Mouse (Mus musculus) heart, postnatal 4 days (tissue): ENCODE data around the gene Tfip11. TPM values are rescaled to one million over a fixed set of nuclear protein-coding genes. Genes with fewer than 3 reads are reported as not detected.

Experiments
- DNase-seq: peaks from one replicate; pipeline ENCODE4 v3.0.0; 2021
- total RNA-seq, 2 experiments: library from RNA; stranded (reverse); gene quantifications; 2 replicates each; pipeline ENCODE4 v1.2.3; 2021

The Tfip11 gene
- total RNA-seq, 2 experiments from 2014 or later = 20.3 to 20.5 TPM

DNA sequence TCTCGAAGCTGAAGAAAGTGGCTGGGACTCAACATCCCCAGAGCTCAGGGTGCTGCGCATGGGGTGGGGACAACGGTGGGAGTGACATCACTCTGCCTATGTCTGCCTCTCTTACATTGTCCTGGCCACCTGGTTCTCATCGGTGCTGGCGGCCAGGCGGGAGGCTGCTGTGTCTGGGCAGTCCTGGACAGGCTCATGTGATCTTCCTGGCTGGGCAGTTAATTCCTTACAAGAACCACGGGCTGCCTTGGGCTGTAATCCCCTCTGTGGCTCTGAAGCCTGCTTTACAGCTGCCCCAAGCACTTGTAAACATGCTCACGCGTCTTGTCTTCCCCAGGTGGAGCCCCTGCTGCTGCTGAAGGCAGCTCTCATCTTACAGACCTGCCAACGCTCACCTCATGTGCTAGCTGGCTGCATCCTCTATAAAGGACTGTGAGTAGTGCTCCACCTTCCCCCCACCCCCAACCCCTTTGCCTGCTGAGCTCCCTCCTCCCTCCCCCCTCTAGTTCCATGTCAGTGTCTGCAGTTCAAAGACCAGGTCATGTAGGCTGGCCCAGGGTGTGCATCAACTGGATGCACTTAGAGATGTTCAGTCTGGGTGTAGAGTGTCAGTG is 38.1 kb downstream of the Tfip11 start:
- no peak for DNase-seq

- DNase-seq = no peak
Observed at GRCm38 (mm10) chr5:112366879-112367278, 40.7 kb downstream of the Tfip11 start.

GRCm38 (mm10) chr5:112367338-112367737 is 41.2 kb downstream of the Tfip11 start:
- no peak for DNase-seq

- no peak for DNase-seq
Observed at GRCm38 (mm10) chr5:112367929-112368328, 41.8 kb downstream of the Tfip11 start.

DNA sequence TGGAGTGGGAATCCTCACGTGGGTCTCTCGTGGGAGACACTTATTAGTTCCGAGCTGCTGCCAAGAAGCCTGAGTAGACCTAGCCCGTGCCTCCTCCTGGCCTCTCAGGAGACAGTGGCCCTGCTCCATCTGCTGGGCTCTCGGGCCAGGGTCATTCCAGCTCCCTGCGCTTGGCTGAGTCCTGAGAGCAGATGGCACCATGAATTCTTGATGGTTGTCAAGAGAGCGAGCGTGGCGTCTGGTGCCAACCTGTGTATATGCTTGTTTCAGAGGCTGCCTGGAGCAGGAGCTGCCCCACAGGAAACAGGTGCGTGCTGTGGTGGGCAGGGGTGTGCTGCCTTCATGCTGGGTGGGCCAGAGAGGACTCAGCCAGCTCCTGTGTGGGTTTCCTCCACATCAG is 42.5 kb downstream of the Tfip11 start:
- no peak for DNase-seq

- no peak for DNase-seq
Observed at GRCm38 (mm10) chr5:112369326-112369725, 43.2 kb downstream of the Tfip11 start.

GRCm38 (mm10) chr5:112370236-112370813 is 44.2 kb downstream of the Tfip11 start:
- DNase-seq = no peak

DNA sequence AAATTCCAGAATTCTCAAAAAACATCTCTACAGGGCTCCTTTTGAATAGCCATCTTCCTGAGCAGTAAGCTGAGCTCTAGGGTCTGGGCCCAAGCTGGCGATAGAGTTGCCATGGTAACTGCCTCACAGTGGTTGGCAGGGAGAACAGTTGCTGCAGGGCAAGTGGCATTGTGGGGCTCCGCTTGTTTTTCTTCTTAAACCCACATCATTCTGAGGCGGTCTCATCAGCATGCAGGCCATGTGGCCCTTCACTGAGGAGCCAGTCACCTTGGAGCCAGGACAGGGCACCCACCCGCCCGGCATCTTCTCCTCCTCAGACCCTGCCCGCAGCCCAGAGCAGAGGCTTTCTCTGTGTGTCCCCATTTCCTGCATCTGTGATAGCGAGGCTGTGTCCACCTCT is 45.8 kb downstream of the Tfip11 start:
- DNase-seq = no peak

DNA sequence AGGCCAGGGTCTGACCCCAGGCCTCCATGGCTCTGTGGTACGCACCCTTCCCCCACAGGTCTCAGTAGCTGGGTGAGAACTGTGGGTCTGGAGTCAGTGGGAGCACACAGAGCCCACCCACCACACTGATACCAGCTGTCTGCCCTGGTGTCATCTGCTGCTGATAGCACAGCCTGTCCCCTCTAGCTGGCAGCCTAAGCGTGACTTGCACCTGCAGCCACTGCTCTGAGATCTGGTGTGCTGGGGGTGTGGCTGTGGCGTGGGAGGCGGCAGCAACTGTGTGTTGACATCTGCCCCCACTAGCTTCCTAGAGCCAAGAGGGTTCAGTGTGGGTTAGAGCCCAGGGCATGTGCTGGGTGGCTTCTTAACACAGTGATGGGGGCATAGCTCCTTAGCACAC is 50.0 kb downstream of the Tfip11 start:
- no peak for DNase-seq

GRCm38 (mm10) chr5:112377380-112377779 is 51.2 kb downstream of the Tfip11 start:
- DNase-seq = no peak

- no peak for DNase-seq
Observed at GRCm38 (mm10) chr5:112378716-112379115, 52.6 kb downstream of the Tfip11 start.

DNA sequence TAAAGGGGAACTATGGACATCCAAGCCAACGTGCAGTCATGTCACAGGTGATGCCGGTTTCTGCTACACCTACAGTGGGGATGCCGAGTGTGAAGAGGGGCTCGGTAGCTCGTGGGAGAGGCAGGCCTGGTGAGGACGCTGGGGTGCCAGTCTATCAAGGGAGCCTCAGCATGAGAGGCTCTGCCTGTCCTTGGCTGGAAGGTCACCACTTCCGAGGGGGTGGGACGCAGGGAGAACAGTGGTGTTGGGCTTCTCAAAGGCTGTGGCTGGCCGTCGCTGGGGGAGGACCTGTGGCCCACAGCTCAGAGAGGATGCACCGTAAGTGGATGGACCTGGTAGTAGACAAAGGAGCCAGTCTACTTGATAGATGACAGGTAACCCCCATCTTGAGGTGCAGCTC is 55.0 kb downstream of the Tfip11 start:
- no peak for DNase-seq

- DNase-seq = no peak
Observed at GRCm38 (mm10) chr5:112382042-112382441, 55.9 kb downstream of the Tfip11 start.

GRCm38 (mm10) chr5:112382641-112383330 is 56.6 kb downstream of the Tfip11 start:
- DNase-seq = peak; percentile 44

GRCm38 (mm10) chr5:112384805-112385472 is 58.8 kb downstream of the Tfip11 start:
- DNase-seq = no peak

GRCm38 (mm10) chr5:112385973-112386372 is 59.8 kb downstream of the Tfip11 start:
- DNase-seq = no peak

Other genes with a start within 250 kb of the Tfip11 start
- 1 to 10 TPM; 1.7 to 2.3 TPM for gene Cryba4, start 73.8 kb upstream of the Tfip11 start, total RNA-seq
- gene Crybb1, start 70.5 kb upstream of the Tfip11 start, total RNA-seq = not detected
- 10 to 100 TPM; 44.4 to 45.6 TPM for gene Tpst2, start 49.7 kb upstream of the Tfip11 start, total RNA-seq
- 10 to 100 TPM; 11.5 to 14.6 TPM for gene Srrd, start 16.7 kb downstream of the Tfip11 start, total RNA-seq
- 10 to 100 TPM; 14.4 to 15.5 TPM for gene Hps4, start 16.7 kb downstream of the Tfip11 start, total RNA-seq
- gene Gm6583, start 29.7 kb downstream of the Tfip11 start, total RNA-seq = under 1 TPM in 1 of 2 experiments, not detected in 1; 0.11 TPM
- 1 to 10 TPM; 1.4 to 1.6 TPM for gene Asphd2, start 68.5 kb downstream of the Tfip11 start, total RNA-seq
- not detected for gene Gm6588, start 123.1 kb downstream of the Tfip11 start, total RNA-seq